Mouse (Mus musculus) layer of hippocampus, postnatal 25 days (tissue): Measurements from ENCODE around the gene Golph3. TPM values are rescaled to one million over a fixed set of nuclear protein-coding genes. Genes with fewer than 3 reads are reported as not detected.

Experiments used
- DNase-seq, 2 experiments: peaks; one replicate each; pipeline ENCODE4 v3.0.0; 2022; ENCODE audit warnings: mixed read lengths in 2 of 2, low spot score in 1 of 2; ENCODE audit errors: extremely low spot score in 1 of 2
- total RNA-seq, 2 experiments: library from RNA; stranded (reverse); gene quantifications; 2 replicates each; pipeline ENCODE4 v1.2.3; 2021

Golph3 gene
- total RNA-seq, 2 experiments from 2014 or later = 90.6 to 98.8 TPM

- peak; percentile 61 to 75 for DNase-seq
Observed at GRCm38 (mm10) chr15:12375641-12376311, 54.5 kb downstream of the Golph3 start.

DNA sequence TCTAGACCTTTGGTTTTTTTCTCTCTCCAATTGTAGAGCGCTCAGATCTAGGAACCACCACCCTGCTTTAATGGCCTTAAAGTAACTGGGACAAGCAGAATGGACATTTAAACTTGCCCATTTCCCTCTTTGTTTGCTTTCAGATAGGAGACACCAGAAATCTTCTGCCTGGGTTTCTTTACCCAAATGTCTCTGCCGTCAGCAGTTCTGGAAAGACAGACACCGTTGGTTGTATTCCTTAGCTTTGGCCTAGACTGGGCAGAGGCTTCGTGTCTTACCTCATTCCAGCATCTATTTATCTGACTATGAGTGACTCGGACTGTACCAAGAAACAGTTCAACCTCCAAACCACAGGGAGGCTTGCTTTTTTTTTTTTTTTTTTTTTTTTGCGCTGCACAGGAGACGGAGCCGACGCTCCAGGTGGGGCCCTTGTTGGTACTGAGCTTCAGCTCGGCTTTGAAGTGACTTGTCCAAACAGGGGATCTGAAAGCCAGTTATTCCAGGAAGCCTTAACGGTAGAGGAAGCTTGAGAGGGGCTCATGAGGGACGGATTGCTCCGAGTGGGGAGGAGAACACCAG, 55.3 kb downstream of the Golph3 start:
- DNase-seq = no peak

- DNase-seq = no peak
Observed at GRCm38 (mm10) chr15:12377800-12378199, 56.5 kb downstream of the Golph3 start.

DNA sequence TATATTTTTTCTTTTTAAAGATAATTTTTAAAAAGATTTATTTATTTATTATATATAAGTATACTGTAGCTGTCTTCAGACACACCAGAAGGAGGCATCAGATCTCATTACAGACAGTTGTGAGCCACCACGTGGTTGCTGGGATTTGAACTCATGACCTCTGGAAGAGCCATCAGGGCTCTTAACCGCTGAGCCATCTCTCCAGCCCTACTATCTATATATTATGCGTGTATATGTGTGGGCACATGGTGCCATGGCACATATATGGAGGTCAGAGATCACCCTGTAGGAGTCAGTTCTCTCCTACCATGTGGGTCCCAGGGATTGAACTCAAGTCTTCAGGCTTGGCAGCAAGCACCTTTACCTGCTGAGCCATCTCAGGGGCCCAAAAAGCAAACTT, 58.8 kb downstream of the Golph3 start:
- DNase-seq = no peak

GRCm38 (mm10) chr15:12380548-12380947, 59.3 kb downstream of the Golph3 start:
- DNase-seq = no peak

- no peak for DNase-seq
Observed at GRCm38 (mm10) chr15:12384679-12385078, 63.4 kb downstream of the Golph3 start.

DNA sequence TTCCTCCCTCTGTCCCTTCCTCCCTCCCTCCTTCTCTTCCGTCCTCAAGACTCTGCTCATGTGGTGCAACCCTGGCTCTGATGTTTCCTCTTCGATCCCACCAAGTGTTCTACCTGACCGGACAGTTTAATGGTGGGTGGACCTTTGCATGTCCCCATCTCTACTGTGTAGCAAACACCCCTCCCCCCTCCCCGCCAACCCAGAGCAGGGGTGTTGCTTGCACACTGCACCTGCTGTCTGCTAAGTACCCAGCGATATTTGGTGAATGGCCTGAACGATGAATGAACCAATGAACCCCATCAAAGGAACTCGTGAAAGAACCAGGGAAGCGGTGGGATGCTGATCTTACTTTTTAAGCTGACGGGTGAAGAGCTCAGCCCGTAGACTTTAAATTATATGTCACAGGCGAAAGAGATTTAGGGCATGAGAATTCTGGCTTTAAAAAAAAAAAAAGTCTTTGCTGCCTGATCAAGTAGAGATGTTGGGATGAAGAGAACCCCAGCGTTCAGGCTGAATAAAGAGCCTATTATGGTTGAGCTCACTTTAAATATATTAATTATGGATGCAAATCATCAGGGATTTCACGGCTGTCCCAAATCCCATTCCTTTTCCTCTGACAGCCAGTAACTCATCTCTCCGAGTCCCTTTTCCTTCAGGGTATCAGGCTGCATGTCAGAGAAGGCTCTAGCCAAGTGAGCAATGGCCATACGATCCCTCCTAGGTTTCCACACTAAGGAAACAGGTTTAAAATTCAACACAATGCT, 67.7 kb downstream of the Golph3 start:
- no peak for DNase-seq

DNA sequence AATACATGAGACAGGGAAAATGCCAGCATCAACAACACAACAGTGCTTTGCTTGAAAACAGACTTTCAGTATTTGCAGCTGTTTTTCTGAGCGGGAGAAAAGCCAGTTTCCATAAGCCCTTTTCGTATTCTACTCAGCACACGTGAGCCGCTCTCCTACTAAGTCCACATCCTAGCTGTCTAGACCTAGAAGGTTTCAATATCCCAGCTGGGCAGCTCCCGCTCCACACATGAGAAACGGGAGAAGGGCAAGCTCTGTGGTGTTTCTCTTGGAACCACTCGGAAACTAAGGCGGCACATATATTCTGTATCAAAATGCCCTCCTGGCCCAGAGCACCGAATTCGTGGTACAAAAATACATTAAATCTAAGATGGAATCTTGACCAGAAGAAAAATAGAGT, 73.5 kb downstream of the Golph3 start:
- DNase-seq = no peak

DNA sequence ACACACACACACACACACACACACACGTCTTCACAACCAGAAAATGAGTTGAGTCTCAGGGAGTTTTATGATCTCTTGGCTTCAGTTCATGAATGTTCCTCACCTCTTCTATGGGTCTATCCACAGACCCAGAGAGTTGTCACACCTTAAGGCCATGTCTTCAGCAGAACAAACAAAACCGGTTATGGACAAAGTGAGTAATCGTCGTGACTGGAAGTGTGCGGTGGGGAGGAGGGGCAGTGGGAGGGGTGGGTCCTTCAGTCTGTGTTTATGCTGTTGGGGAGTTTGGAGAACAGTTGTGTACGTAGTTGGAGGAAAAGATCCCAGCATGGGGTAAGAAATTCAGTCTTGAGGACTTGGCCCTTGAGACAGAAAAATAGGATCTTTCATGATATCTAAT, 75.8 kb downstream of the Golph3 start:
- no peak for DNase-seq

Other genes with a start within 250 kb of the Golph3 start
- gene Zfr, start 203.6 kb upstream of the Golph3 start, total RNA-seq = 100 to 1,000 TPM; 346 to 351 TPM
- gene Mtmr12, start 116.4 kb upstream of the Golph3 start, total RNA-seq = 10 to 100 TPM; 50.9 to 54.8 TPM
- under 1 TPM in 1 of 2 experiments, not detected in 1; 0.69 TPM for gene 1810049J17Rik, start 449 bp downstream of the Golph3 start, total RNA-seq